Mouse (Mus musculus) megakaryocyte, adult 5-6 weeks (primary cell): ENCODE results near the gene Sec61a1. TPM values are rescaled to one million over a fixed set of nuclear protein-coding genes. Genes with fewer than 3 reads are reported as not detected.

Experiments used
- ATAC-seq: 2 replicates; pipeline ENCODE4 v1.8.0; 2016; ENCODE audit warnings: mild to moderate bottlenecking, inconsistent platforms; ENCODE audit not compliant: poor library complexity, severe bottlenecking
- total RNA-seq, 2 experiments: library from RNA; stranded (forward) in 1 of 2; stranded (reverse) in 1 of 2; fragments of 153-499, 151-499 nt in 1 of 2; fragments of 221-1000, 200-1000 nt in 1 of 2; gene quantifications; 2 replicates each; pipeline versions ENCODE4 v1.2.3 to v1.2.4; 2015 to 2017

Sec61a1 gene
- total RNA-seq, 2 experiments from 2014 or later = 93.5 to 127 TPM

DNA sequence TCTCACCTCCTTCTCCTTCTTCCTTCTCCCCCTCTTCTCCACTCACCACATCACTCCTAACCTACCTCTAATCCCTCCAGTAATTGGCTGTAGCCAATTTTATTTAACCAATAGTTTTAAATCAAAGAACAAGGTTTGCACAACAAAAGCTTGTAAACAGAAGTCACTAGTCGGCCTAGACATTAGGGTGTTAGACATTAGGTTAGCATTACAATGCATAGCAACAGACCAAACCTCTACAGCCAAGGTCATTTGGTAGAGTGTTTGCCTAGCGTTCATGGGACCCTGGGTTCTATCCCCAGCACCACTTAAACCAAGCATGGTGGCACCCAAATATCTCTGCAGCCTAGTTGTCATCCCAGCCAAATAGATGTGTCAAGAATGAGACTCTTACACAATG is 64.2 kb downstream of the Sec61a1 start:
- no peak for ATAC-seq

Other genes starting within 250 kb of the Sec61a1 start
- 10.5 and 11.2 TPM in 2 replicates for gene Eefsec, start 72.4 kb downstream of the Sec61a1 start, total RNA-seq (2015)
- gene Eefsec, start 72.4 kb downstream of the Sec61a1 start, total RNA-seq (2017) = 7.0 and 10.8 TPM in 2 replicates
- gene Ruvbl1, start 53.5 kb downstream of the Sec61a1 start, total RNA-seq (2015) = 22.1 and 24.7 TPM in 2 replicates
- 46.4 and 46.9 TPM in 2 replicates for gene Ruvbl1, start 53.5 kb downstream of the Sec61a1 start, total RNA-seq (2017)
- gene Kbtbd12, start 119.0 kb upstream of the Sec61a1 start, total RNA-seq (2015) = 1.3 TPM in 1 of 2 replicates, not detected in the other
- 0.73 TPM in 1 of 2 replicates, not detected in the other for gene Kbtbd12, start 119.0 kb upstream of the Sec61a1 start, total RNA-seq (2017)
- gene Mgll, start 205.5 kb upstream of the Sec61a1 start, total RNA-seq (2015) = 4.2 and 4.7 TPM in 2 replicates
- gene Mgll, start 205.5 kb upstream of the Sec61a1 start, total RNA-seq (2017) = 3.0 and 3.7 TPM in 2 replicates